Mouse (Mus musculus) bone marrow, adult 2 months (tissue): ENCODE measurements around the gene Fmnl2.

Experiments used
- CTCF ChIP-seq: fragments of 200-500 bp; IDR thresholded peaks from 2 replicates; pipeline ENCODE4 v1.5.1; 2011; ENCODE audit warnings: low read length, control low read depth; ENCODE audit not compliant: control insufficient read depth, insufficient read depth
- POLR2A ChIP-seq: fragments of 200-500 bp; IDR thresholded peaks from 2 replicates; pipeline ENCODE4 v1.6.1; 2011; ENCODE audit warnings: low read depth, mild to moderate bottlenecking, control low read depth, low read length, borderline replicate concordance; ENCODE audit not compliant: control insufficient read depth

DNA sequence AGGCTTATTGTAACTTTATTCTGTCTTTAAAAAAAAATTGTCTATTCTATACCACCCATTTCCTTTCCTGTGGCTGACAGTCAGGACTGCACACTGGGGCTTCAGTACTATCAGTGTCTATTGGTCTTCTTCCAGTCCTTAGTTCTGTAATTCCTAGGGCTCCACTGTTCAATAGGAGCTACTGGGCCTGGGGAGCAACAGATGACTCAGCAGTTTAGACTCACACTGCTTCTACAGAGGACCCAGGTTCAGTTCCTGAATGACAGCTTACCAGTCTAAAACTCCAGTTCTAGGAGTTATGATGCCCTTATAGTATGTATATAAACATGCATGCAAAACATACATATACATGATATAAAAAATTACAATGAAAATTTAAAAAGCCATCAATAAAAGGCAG lies 289.2 kb downstream of the Fmnl2 start:
- TF ChIP-seq CTCF (no peak), POLR2A (no peak)
